ENCODE assay signal across 9 mouse cellular contexts in genomic region chr3:88484597-88485316, GRCm38 (mm10). TPM values are rescaled to one million over a fixed set of nuclear protein-coding genes. Genes with fewer than 3 reads are reported as not detected.
DNase-seq lines count a peak whose midpoint lies in the region; ATAC-seq and TF ChIP-seq lines count a peak whose summit lies in the region.
"Had no signal": no experiment of that assay in that cellular context is flagged by ENCODE, and none has a peak within 500 bp of the region (broad histone marks: within the 10 kb centered on the region; RNA-seq: fewer than 3 reads in every experiment).

No protein-coding gene starts in this region.

- WGBS in forebrain, embryonic 10.5 days = 10% methylated on average over 39 of the region's 39 CpGs
- 41% methylated on average over 39 of the region's 39 CpGs for WGBS in liver, postnatal 0 days (ENCODE audit: insufficient replicate concordance)

- no peak for TF ChIP-seq CTCF in liver, postnatal 0 days (IDR thresholded peaks at IDR 0.05; ENCODE audit: low read depth)

- H3K9ac ChIP-seq in liver, postnatal 0 days (replicated peaks) = no peak overlapping the region

- no peak for TF ChIP-seq EP300 in liver, postnatal 0 days (IDR thresholded peaks at IDR 0.05; ENCODE audit: low read depth)

- intact Hi-C loops in gastrocnemius, postnatal 14 days (cut with DNase I; ENCODE audit: low total_unique reads) = no loop called here
- intact Hi-C loops in gastrocnemius, postnatal 36 days (cut with DNase I) = no loop called here

- H3K4me1 ChIP-seq in forebrain, embryonic 10.5 days = peaks cover 43% of the 10 kb centered on the region
- peaks cover 2% of the 10 kb centered on the region; the same call in 1 of the 2 replicates for H3K4me1 ChIP-seq in liver, postnatal 0 days (ENCODE audit: insufficient read depth)

- no peak for ATAC-seq in liver, postnatal 0 days

- peak overlapping the region; percentile 75 for H3K27ac ChIP-seq in forebrain, embryonic 10.5 days
- no peak overlapping the region for H3K27ac ChIP-seq in liver, postnatal 0 days (ENCODE audit: low read depth)

- peak; percentile 18 for DNase-seq in gastrocnemius, postnatal 10 days
- DNase-seq in gastrocnemius, postnatal 14 days = no peak
- DNase-seq in B cell, adult 2 months = peak; percentile 55 to 64
- DNase-seq in forebrain, embryonic 10.5 days (ENCODE audit: extremely low spot score, low spot score) = peak; percentile 59
- DNase-seq in liver, postnatal 0 days = peak; percentile 23
- peak; percentile 70 for DNase-seq in thymus, postnatal 4 days
- DNase-seq in gastrocnemius, postnatal 36 days = no peak
- DNase-seq in urinary bladder, adult 18-20 months (ENCODE audit: low spot score in 2 of 2) = no peak

- H3K4me3 ChIP-seq in forebrain, embryonic 10.5 days = peak overlapping the region; percentile 55
- H3K4me3 ChIP-seq in liver, postnatal 0 days (ENCODE audit: low read depth, low read length) = no peak overlapping the region

- H3K4me2 ChIP-seq in liver, postnatal 0 days (ENCODE audit: low read depth, low read length) = no peak overlapping the region

- H3K27me3 ChIP-seq in forebrain, embryonic 10.5 days (ENCODE audit: poor library complexity, severe bottlenecking) = peaks cover 90% of the 10 kb centered on the region
- peaks cover 10% of the 10 kb centered on the region; the same call in 1 of the 2 replicates for H3K27me3 ChIP-seq in liver, postnatal 0 days (ENCODE audit: insufficient read depth, low read length)

- no peaks in the 10 kb centered on the region for H3K9me3 ChIP-seq in forebrain, embryonic 10.5 days
- no peaks in the 10 kb centered on the region for H3K9me3 ChIP-seq in liver, postnatal 0 days (ENCODE audit: low read length)
- H3K9me3 ChIP-seq: G1E had no signal

- H3K36me3 ChIP-seq in forebrain, embryonic 10.5 days (replicated peaks) = no peaks in the 10 kb centered on the region
- H3K36me3 ChIP-seq in liver, postnatal 0 days (replicated peaks; ENCODE audit: insufficient read depth, low read length) = peaks cover 54% of the 10 kb centered on the region

RNA-seq across cellular contexts. Expression of gene Sema4a, which starts 23.8 kb away (rescaled TPM):
- total RNA-seq in gastrocnemius, postnatal 10 days (2021) = 1 to 10 TPM; 2.3 to 3.7 TPM
- 1 to 10 TPM; 2.1 to 2.2 TPM for total RNA-seq in gastrocnemius, postnatal 14 days (2021)
- polyA plus RNA-seq in forebrain, embryonic 10.5 days (2016; fragmentation: Nextera tagmentation; extraction: Ambion mirVana) = 5.9 and 6.7 TPM in 2 replicates
- polyA plus RNA-seq in liver, postnatal 0 days (2015; fragmentation: Nextera tagmentation; extraction: Ambion mirVana) = 27.3 and 30.0 TPM in 2 replicates
- 1 to 10 TPM; 1.2 to 1.4 TPM for total RNA-seq in gastrocnemius, postnatal 36 days (2021)

RNA-seq across cellular contexts. Expression of gene Lmna, which starts 25.0 kb away (rescaled TPM):
- total RNA-seq in gastrocnemius, postnatal 10 days (2021) = 100 to 1,000 TPM; 189 to 213 TPM
- 100 to 1,000 TPM; 125 to 161 TPM for total RNA-seq in gastrocnemius, postnatal 14 days (2021)
- 11.6 and 11.8 TPM in 2 replicates for polyA plus RNA-seq in forebrain, embryonic 10.5 days (2016; fragmentation: Nextera tagmentation; extraction: Ambion mirVana)
- polyA plus RNA-seq in liver, postnatal 0 days (2015; fragmentation: Nextera tagmentation; extraction: Ambion mirVana) = 68.4 and 73.4 TPM in 2 replicates
- total RNA-seq in gastrocnemius, postnatal 36 days (2021) = 10 to 100 TPM; 75.3 to 79.8 TPM

RNA-seq across cellular contexts. Expression of gene Mex3a, which starts 47.4 kb away (rescaled TPM):
- total RNA-seq in gastrocnemius, postnatal 10 days (2021) = 1 to 10 TPM; 3.0 to 6.3 TPM
- total RNA-seq in gastrocnemius, postnatal 14 days (2021) = 1 to 10 TPM in 1 of 2 experiments, under 1 TPM in 1; 0.64 to 1.6 TPM
- 27.4 and 28.6 TPM in 2 replicates for polyA plus RNA-seq in forebrain, embryonic 10.5 days (2016; fragmentation: Nextera tagmentation; extraction: Ambion mirVana)
- polyA plus RNA-seq in liver, postnatal 0 days (2015; fragmentation: Nextera tagmentation; extraction: Ambion mirVana) = 0.37 and 0.51 TPM in 2 replicates
- under 1 TPM; 0.17 to 0.33 TPM for total RNA-seq in gastrocnemius, postnatal 36 days (2021)

RNA-seq across cellular contexts. Expression of gene Slc25a44, which starts 59.8 kb away (rescaled TPM):
- total RNA-seq in gastrocnemius, postnatal 10 days (2021) = 10 to 100 TPM; 11.9 to 12.3 TPM
- total RNA-seq in gastrocnemius, postnatal 14 days (2021) = 10 to 100 TPM; 11.4 to 11.9 TPM
- polyA plus RNA-seq in forebrain, embryonic 10.5 days (2016; fragmentation: Nextera tagmentation; extraction: Ambion mirVana) = 17.9 and 20.0 TPM in 2 replicates
- polyA plus RNA-seq in liver, postnatal 0 days (2015; fragmentation: Nextera tagmentation; extraction: Ambion mirVana) = 9.0 and 9.2 TPM in 2 replicates
- 10 to 100 TPM; 13.0 to 15.6 TPM for total RNA-seq in gastrocnemius, postnatal 36 days (2021)

Comparison
In these comparisons a context has a peak if more than half of its experiments do, and no peak if none do; other contexts are left out.
1. DNase-seq: peak in gastrocnemius, postnatal 10 days (single experiment), B cell, adult 2 months (2 of 2), forebrain, embryonic 10.5 days (single experiment), liver, postnatal 0 days (single experiment) and thymus, postnatal 4 days (single experiment); none in gastrocnemius, postnatal 14 days (single experiment), gastrocnemius, postnatal 36 days (0 of 2) and urinary bladder, adult 18-20 months (0 of 2).